Mouse (Mus musculus): ENCODE results near the gene Gm20772. TPM values are rescaled to one million over a fixed set of nuclear protein-coding genes. Genes with fewer than 3 reads are reported as not detected.
"Not testable (repeated sequence)": the region's sequence is repeated elsewhere in the genome, so short reads cannot be mapped to it uniquely, and the experiment has no call there.

The Gm20772 gene
- polyA plus RNA-seq (2014; fragmentation: Nextera tagmentation; extraction: Ambion mirVana) = not detected in 2 replicates

DNA sequence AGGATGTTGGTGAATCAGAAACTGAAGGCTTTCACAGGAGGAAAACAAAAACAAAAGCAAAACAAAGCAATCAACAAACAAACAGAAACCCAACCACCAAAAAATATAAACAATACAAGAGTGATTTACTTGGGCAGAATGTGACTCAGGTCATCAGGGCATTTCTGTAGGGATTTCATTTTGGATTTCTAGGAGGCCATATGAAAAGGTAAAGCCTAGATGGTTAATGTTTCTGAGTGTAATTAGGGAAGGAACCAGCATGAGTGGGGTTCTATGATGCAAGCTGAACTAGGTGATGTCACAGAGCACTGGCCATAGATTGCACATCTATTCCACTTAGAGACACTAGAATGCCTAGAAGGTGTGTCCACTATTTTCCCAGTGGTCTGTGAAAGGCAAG, at the start of gene Gm20772, which contains the start of gene Gm20831:
Gene Gm20772 (plus strand): TSS at position 301 of the 400 bp plus-strand sequence.
Gene Gm20831 (plus strand): TSS at position 301 of the 400 bp plus-strand sequence.
- not testable (repeated sequence) for DNase-seq (ENCODE audit: low spot score); H3K36me3 ChIP-seq (ENCODE audit: control insufficient read depth, insufficient read depth, low read length); ATAC-seq (ENCODE audit: low FRiP score); H3K4me2 ChIP-seq (replicated peaks; ENCODE audit: low read depth, low read length); H3K9ac ChIP-seq (ENCODE audit: low read depth, low read length); H3K4me1 ChIP-seq (replicated peaks; ENCODE audit: control insufficient read depth, insufficient read depth, low read length); H3K27ac ChIP-seq (ENCODE audit: low read depth, low read length); H3K9me3 ChIP-seq (ENCODE audit: control insufficient read depth, low read length); H3K4me3 ChIP-seq (ENCODE audit: low read depth, low read length); H3K27me3 ChIP-seq (ENCODE audit: control insufficient read depth, insufficient read depth, low read length)

DNA sequence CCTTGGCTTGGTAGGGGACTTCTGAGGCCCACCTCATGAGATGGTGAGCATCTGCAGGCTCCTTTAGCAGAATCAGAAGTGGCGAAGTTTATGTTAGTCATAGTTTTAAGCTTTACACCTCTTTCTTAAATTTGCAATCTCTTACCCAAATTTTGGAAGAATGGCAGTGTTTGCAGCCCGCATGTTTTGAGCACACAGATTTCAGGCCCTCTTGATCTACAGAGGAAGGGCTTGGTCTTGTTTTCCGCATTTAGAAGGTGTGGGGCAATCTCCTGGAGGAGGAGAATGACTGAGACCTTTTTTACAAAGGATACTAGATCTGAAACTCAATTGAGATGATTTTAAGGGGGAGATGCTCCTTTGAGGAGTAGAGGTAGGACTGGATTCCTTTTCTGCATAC, 28.4 kb upstream of the Gm20772 start, which contains the start of gene Gm21904:
Gene Gm21904 (minus strand): TSS at position 101 of the 400 bp plus-strand sequence.
- not testable (repeated sequence) for DNase-seq (ENCODE audit: low spot score); H3K27me3 ChIP-seq (ENCODE audit: control insufficient read depth, insufficient read depth, low read length); H3K9me3 ChIP-seq (ENCODE audit: control insufficient read depth, low read length); H3K4me2 ChIP-seq (replicated peaks; ENCODE audit: low read depth, low read length); H3K27ac ChIP-seq (ENCODE audit: low read depth, low read length); ATAC-seq (ENCODE audit: low FRiP score); H3K9ac ChIP-seq (ENCODE audit: low read depth, low read length); H3K4me3 ChIP-seq (ENCODE audit: low read depth, low read length); H3K36me3 ChIP-seq (ENCODE audit: control insufficient read depth, insufficient read depth, low read length); H3K4me1 ChIP-seq (replicated peaks; ENCODE audit: control insufficient read depth, insufficient read depth, low read length)
- WGBS = no CpG with 5 or more reads among the region's 3 CpGs

Other genes starting within 250 kb of the Gm20772 start
- not detected in 2 replicates for gene Gm21904, start 28.5 kb upstream of the Gm20772 start, polyA plus RNA-seq (2014; fragmentation: Nextera tagmentation; extraction: Ambion mirVana)
- not detected in 2 replicates for gene Gm20831, start within 50 bp of the Gm20772 start, polyA plus RNA-seq (2014; fragmentation: Nextera tagmentation; extraction: Ambion mirVana)
- gene Srsy, start 62.6 kb downstream of the Gm20772 start, polyA plus RNA-seq (2014; fragmentation: Nextera tagmentation; extraction: Ambion mirVana) = not detected in 2 replicates
- gene Gm21764, start 187.1 kb downstream of the Gm20772 start, polyA plus RNA-seq (2014; fragmentation: Nextera tagmentation; extraction: Ambion mirVana) = not detected in 2 replicates
- gene Ssty1, start 214.4 kb downstream of the Gm20772 start, polyA plus RNA-seq (2014; fragmentation: Nextera tagmentation; extraction: Ambion mirVana) = not detected in 2 replicates